Mouse (Mus musculus) midbrain, postnatal 0 days (tissue): Measurements from ENCODE around the gene Slc44a1. TPM values are rescaled to one million over a fixed set of nuclear protein-coding genes. Genes with fewer than 3 reads are reported as not detected.

Source experiments
- ATAC-seq: fragments of 200-750 bp; cut with Nextera tagmentation; 2 replicates; pipeline ENCODE4 v1.8.0; 2017; ENCODE audit warnings: moderate number of reproducible peaks, mild to moderate bottlenecking, moderate TSS enrichment, moderate library complexity; ENCODE audit not compliant: low FRiP score
- DNase-seq: peaks from one replicate; pipeline ENCODE4 v3.0.0-alpha.2; 2015; ENCODE audit warnings: low spot score
- H3K27ac ChIP-seq: fragments of 300-500 bp; sonication (generic); 2 replicates; pipeline ENCODE4 v1.5.1; 2014; ENCODE audit warnings: low read depth, mild to moderate bottlenecking, low read length, mixed read lengths
- H3K27me3 ChIP-seq: fragments of 300-500 bp; sonication (generic); 2 replicates; pipeline ENCODE4 v1.6.1; 2014; ENCODE audit warnings: low read length, control low read depth, mixed read lengths; ENCODE audit not compliant: insufficient read depth
- H3K36me3 ChIP-seq: fragments of 300-500 bp; sonication (generic); 2 replicates; pipeline ENCODE4 v1.6.1; 2014; ENCODE audit warnings: low read length, control low read depth, mixed read lengths; ENCODE audit not compliant: insufficient read depth
- H3K4me1 ChIP-seq: fragments of 300-500 bp; sonication (generic); 2 replicates; pipeline ENCODE4 v1.6.1; 2014; ENCODE audit warnings: mild to moderate bottlenecking, control low read depth, antibody characterized with exemption, low read length, mixed read lengths; ENCODE audit not compliant: insufficient read depth
- H3K4me2 ChIP-seq: fragments of 300-500 bp; sonication (generic); 2 replicates; pipeline ENCODE4 v1.6.1; 2014; ENCODE audit warnings: low read depth, mild to moderate bottlenecking, low read length, mixed read lengths; ENCODE audit not compliant: poor library complexity, severe bottlenecking
- H3K4me3 ChIP-seq: fragments of 300-500 bp; sonication (generic); 2 replicates; pipeline ENCODE4 v1.5.1; 2014; ENCODE audit warnings: low read depth, mild to moderate bottlenecking, low read length, moderate library complexity
- H3K9ac ChIP-seq: fragments of 300-500 bp; sonication (generic); replicated peaks from 2 replicates; pipeline ENCODE4 v1.6.1; 2014; ENCODE audit warnings: mild to moderate bottlenecking, low read length, moderate library complexity, mixed read lengths; ENCODE audit not compliant: poor library complexity, severe bottlenecking
- H3K9me3 ChIP-seq: fragments of 300-500 bp; sonication (generic); 2 replicates; pipeline ENCODE4 v1.6.1; 2016; ENCODE audit warnings: low read length, control low read depth
- CTCF ChIP-seq: IDR thresholded peaks from 2 replicates; pipeline ENCODE4 v1.5.1; 2016; ENCODE audit warnings: antibody characterized with exemption, mild to moderate bottlenecking
- WGBS: fragments of 180-500 bp; shearing (Covaris S2); extraction: QIAGEN DNeasy Blood & Tissue Kit; methylation state at CpG from one replicate; pipeline ENCODE4 v1.1.7; 2014; 5-methylcytosine and 5-hydroxymethylcytosine counted together
- polyA plus RNA-seq: library from polyadenylated mRNA; unstranded; fragments of >200 nt; fragmentation: Nextera tagmentation; extraction: Ambion mirVana; gene quantifications from 2 replicates; pipeline ENCODE4 v1.2.1, GENCODE M21; 2015
- total RNA-seq: library from RNA; depleted of rRNA; stranded (reverse); fragments of >200 nt; gene quantifications from 2 replicates; pipeline ENCODE4 v1.2.3, GENCODE M21; 2014

Slc44a1 gene
- total and polyA plus RNA-seq, 2 experiments from 2014 or later = 8.6 to 24.2 TPM

- Histone ChIP-seq H3K4me2 (no peak overlapping the region), H3K27ac (no peak overlapping the region), H3K9me3 (no peaks in the 10 kb centered on the region), H3K9ac (no peak overlapping the region), H3K4me3 (no peak overlapping the region), H3K4me1 (peaks cover 5% of the 10 kb centered on the region; the same call in 1 of the 2 replicates), H3K27me3 (no peaks in the 10 kb centered on the region), H3K36me3 (no peaks in the 10 kb centered on the region)
- ATAC-seq = no peak
- TF ChIP-seq CTCF = no peak
- DNase-seq = no peak
- WGBS = 71% methylated on average over 1 of the region's 1 CpGs
These were observed 85.8 kb downstream of the Slc44a1 start for GRCm38 (mm10) chr4:53525994-53526393.

DNA sequence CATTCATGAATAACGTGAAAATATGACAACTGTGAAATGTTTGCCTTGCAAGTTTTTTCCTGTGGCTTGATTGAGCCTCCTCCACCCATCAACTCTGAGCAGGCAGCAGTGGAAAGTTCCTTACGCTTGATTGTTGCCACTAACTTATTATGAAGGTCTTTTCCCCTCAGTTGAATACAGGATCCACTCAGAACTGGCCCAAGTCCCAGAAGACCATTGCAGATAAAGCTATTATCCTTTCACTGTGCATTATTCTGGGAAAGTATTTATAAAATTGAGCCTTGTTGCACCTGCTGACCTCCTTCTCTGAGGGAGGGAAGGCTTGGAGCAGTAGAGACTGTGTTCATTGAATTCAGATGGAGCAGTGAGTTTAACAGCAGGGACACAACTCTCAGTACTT, 86.2 kb downstream of the Slc44a1 start:
- no peak overlapping the region for H3K4me2 ChIP-seq
- no peak overlapping the region for H3K27ac ChIP-seq
- H3K9ac ChIP-seq = no peak overlapping the region
- DNase-seq = no peak
- no peaks in the 10 kb centered on the region for H3K9me3 ChIP-seq
- ATAC-seq = no peak
- 37% methylated on average over 2 of the region's 2 CpGs for WGBS
- no peak for TF ChIP-seq CTCF
- peaks cover 5% of the 10 kb centered on the region; the same call in 1 of the 2 replicates for H3K4me1 ChIP-seq
- H3K36me3 ChIP-seq = no peaks in the 10 kb centered on the region
- no peaks in the 10 kb centered on the region for H3K27me3 ChIP-seq
- H3K4me3 ChIP-seq = no peak overlapping the region

- 94% methylated on average over 12 of the region's 12 CpGs for WGBS
- no peak overlapping the region for H3K9ac ChIP-seq
- H3K4me3 ChIP-seq = no peak overlapping the region
- TF ChIP-seq CTCF = no peak
- H3K27me3 ChIP-seq = no peaks in the 10 kb centered on the region
- H3K36me3 ChIP-seq = no peaks in the 10 kb centered on the region
- ATAC-seq = no peak
- H3K27ac ChIP-seq = no peak overlapping the region
- no peaks in the 10 kb centered on the region for H3K4me1 ChIP-seq
- no peak for DNase-seq
- no peaks in the 10 kb centered on the region for H3K9me3 ChIP-seq
- no peak overlapping the region for H3K4me2 ChIP-seq
These were observed 95.6 kb downstream of the Slc44a1 start for GRCm38 (mm10) chr4:53535795-53536194.

DNA sequence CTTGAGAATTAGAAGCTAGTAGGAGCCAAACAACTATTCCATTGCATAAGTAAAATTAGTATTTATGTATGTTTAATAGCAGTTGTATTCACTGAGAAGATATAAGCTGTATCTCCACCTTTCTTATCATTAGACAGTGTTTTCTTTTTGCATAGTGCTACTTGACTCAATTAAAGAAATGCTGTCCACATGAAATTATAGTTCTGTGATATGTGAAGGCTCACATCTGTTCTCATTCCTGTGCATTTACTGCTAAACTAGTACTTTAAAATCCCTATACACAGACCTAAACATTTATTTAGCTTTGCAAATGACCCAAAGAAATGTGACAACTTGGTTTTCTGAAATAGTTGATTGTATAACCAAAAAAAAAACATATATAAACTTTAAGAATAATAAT, 96.9 kb downstream of the Slc44a1 start:
- TF ChIP-seq CTCF = no peak
- DNase-seq (no peak), ATAC-seq (no peak)
- Histone ChIP-seq H3K27ac (no peak overlapping the region), H3K9ac (no peak overlapping the region), H3K4me1 (no peaks in the 10 kb centered on the region), H3K9me3 (no peaks in the 10 kb centered on the region), H3K36me3 (0 out of 2 replicates have a peak, but pooled peaks cover 3% of the 10 kb centered on the region), H3K27me3 (no peaks in the 10 kb centered on the region), H3K4me2 (no peak overlapping the region), H3K4me3 (no peak overlapping the region)

GRCm38 (mm10) chr4:53537539-53537938, 97.3 kb downstream of the Slc44a1 start:
- 0 out of 2 replicates have a peak, but pooled peaks cover 4% of the 10 kb centered on the region for H3K36me3 ChIP-seq
- no peaks in the 10 kb centered on the region for H3K9me3 ChIP-seq
- no peak overlapping the region for H3K4me2 ChIP-seq
- no peaks in the 10 kb centered on the region for H3K27me3 ChIP-seq
- no peak for TF ChIP-seq CTCF
- H3K4me3 ChIP-seq = no peak overlapping the region
- DNase-seq (no peak), ATAC-seq (no peak)
- WGBS = 70% methylated on average over 2 of the region's 2 CpGs
- H3K27ac ChIP-seq = no peak overlapping the region
- no peak overlapping the region for H3K9ac ChIP-seq
- no peaks in the 10 kb centered on the region for H3K4me1 ChIP-seq

DNA sequence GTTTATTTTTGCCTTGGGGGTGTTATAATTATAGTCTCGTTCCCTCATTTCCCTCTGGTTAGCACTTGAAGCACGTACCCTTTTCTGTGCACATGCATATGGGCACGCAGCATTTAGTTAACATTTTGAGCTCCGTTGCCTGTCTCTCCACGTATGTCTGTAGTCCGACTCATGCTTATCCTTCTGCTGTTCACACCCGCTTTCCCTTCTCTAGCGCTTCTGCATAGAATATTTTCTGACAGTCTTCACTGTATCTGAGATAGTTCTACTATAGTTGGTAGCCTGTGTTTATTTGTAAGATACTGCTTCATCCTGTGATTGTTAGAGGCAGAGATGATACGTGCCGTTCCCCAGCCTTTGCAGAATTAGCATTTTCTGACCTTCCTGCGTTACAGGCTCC, 98.4 kb downstream of the Slc44a1 start:
- ATAC-seq = no peak
- no peaks in the 10 kb centered on the region for H3K27me3 ChIP-seq
- peaks cover 4% of the 10 kb centered on the region; the same call in 1 of the 2 replicates for H3K36me3 ChIP-seq
- H3K4me3 ChIP-seq = no peak overlapping the region
- 83% methylated on average over 11 of the region's 11 CpGs for WGBS
- no peak for DNase-seq
- no peaks in the 10 kb centered on the region for H3K9me3 ChIP-seq
- no peak overlapping the region for H3K27ac ChIP-seq
- no peak for TF ChIP-seq CTCF
- no peaks in the 10 kb centered on the region for H3K4me1 ChIP-seq
- no peak overlapping the region for H3K9ac ChIP-seq
- H3K4me2 ChIP-seq = no peak overlapping the region
